Mouse (Mus musculus) left cerebral cortex, postnatal 36 days (tissue): Measurements from ENCODE around the gene Ccl21a. TPM values are rescaled to one million over a fixed set of nuclear protein-coding genes. Genes with fewer than 3 reads are reported as not detected.
"Not testable (repeated sequence)": the region's sequence is repeated elsewhere in the genome, so short reads cannot be mapped to it uniquely, and the experiment has no call there.

Experiments used
- DNase-seq, 2 experiments: peaks; one replicate each; pipeline ENCODE4 v3.0.0; 2021 to 2022; ENCODE audit warnings: low spot score in 2 of 2, mixed read lengths in 1 of 2
- intact Hi-C: fragments of 180-260 bp; cut with DNase I; formaldehyde crosslinking; loops from one replicate; pipeline ENCODE4 v1.15.1; 2025
- total RNA-seq, 2 experiments: library from RNA; stranded (reverse); gene quantifications; 2 replicates each; pipeline ENCODE4 v1.2.3; 2021

Ccl21a gene
- under 1 TPM in 1 of 2 experiments, not detected in 1; 0.52 TPM for total RNA-seq

DNA sequence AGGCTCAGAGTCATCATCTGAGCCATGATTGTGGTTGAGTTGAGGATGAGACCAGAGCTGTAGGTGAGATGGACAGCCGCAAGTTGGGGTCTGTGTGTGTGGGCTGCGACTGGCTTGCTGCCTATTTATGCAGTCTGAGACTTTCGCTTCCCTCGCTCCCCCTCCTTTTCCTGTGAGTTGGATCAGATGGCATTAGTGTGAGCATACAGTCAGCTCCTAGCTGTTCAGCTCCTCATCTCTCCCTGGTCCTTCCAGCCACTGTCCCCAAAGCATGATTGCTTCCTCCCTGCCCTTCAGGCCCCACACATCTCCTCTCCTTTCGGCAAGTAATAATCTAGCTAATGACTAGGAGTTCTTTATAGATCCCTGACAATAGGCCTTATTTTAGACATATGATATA, at the start of gene Ccl21a:
Ccl21a (minus strand) TSS at position 101 of the 400 bp plus-strand sequence.
- intact Hi-C loops: not testable (repeated sequence)

DNA sequence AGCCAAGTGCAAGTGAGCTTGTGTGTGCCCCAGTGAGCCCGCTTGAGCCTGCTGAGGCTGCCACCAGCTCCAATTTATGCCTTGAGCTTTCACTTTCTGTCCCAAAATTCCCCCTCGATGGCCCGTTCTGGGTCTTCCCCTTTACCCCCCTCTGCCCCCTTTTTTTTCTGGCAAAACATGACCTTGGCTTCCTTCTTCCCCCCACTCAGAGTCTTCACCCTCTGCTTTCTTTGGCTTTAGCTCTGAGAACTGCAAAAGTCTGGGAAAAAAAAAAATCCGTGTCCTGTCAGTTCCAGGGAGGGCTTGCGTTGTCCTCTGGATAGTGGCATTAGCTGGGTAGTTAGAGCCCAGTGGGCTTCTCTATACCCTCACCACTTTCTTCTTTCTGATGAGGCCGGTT, 17.3 kb downstream of the Ccl21a start, which contains the start of gene Ccl19:
Ccl19 (minus strand) TSS at position 101 of the 400 bp plus-strand sequence.
- intact Hi-C loops, DNase-seq: not testable (repeated sequence)

More for the DNA sequence above, at the start of gene Ccl21a:
- DNase-seq: not testable (repeated sequence)

DNA sequence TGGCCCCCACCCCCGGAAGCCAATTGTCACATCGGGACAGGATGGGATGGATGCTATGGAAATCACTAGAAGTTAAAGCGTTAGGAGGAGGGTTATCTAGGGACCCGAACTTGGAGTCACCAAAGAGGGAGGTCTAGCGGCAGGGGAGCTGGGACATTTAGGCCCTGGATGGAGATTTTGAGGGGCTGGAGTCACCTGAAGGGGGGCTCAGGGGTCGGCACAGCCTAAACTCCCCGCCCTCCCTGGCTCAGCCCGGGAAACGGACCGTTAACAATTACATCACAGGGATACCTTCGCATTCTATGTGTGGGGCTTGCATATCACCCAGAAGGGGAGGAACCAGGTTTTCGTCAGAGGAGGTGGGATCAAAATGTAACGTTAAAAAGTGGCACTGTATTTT, 38.5 kb downstream of the Ccl21a start, which contains the start of gene 4930578G10Rik:
4930578G10Rik (plus strand) TSS at position 301 of the 400 bp plus-strand sequence.
- DNase-seq, intact Hi-C loops: not testable (repeated sequence)

Other genes starting within 250 kb of the Ccl21a start
- gene Fam205a2, start 245.8 kb downstream of the Ccl21a start, total RNA-seq: under 1 TPM in 1 of 2 experiments, not detected in 1; 0.66 TPM
- gene Gm10591, start 161.8 kb downstream of the Ccl21a start, total RNA-seq: not detected
- gene Gm2564, start 144.3 kb downstream of the Ccl21a start, total RNA-seq: 10 to 100 TPM; 14.3 TPM
- gene Ccl27b, start 118.7 kb downstream of the Ccl21a start, total RNA-seq: 1 to 10 TPM; 3.9 to 7.2 TPM
- under 1 TPM; 0.32 to 0.41 TPM for gene Il11ra2, start 112.1 kb downstream of the Ccl21a start, total RNA-seq
- 1 to 10 TPM; 3.1 to 4.0 TPM for gene 4930578G10Rik, start 38.4 kb downstream of the Ccl21a start, total RNA-seq
- 1 to 10 TPM in 1 of 2 experiments, under 1 TPM in 1; 0.82 to 1.0 TPM for gene Ccl19, start 17.4 kb downstream of the Ccl21a start, total RNA-seq
- under 1 TPM; 0.20 to 0.22 TPM for gene Fam205a1, start 79.9 kb upstream of the Ccl21a start, total RNA-seq
- 1 to 10 TPM; 2.6 TPM for gene Gm12394, start 82.8 kb upstream of the Ccl21a start, total RNA-seq
- gene Fam205c, start 100.2 kb upstream of the Ccl21a start, total RNA-seq: 1 to 10 TPM; 1.2 to 2.0 TPM
- gene Phf24, start 142.7 kb upstream of the Ccl21a start, total RNA-seq: 100 to 1,000 TPM; 333 to 352 TPM
- 100 to 1,000 TPM; 197 to 202 TPM for gene Dnajb5, start 175.8 kb upstream of the Ccl21a start, total RNA-seq
- gene 1700022I11Rik, start 195.6 kb upstream of the Ccl21a start, total RNA-seq: not detected
- gene Vcp, start 226.5 kb upstream of the Ccl21a start, total RNA-seq: 100 to 1,000 TPM; 181 to 194 TPM
- gene Fancg, start 236.5 kb upstream of the Ccl21a start, total RNA-seq: 10 to 100 TPM in 1 of 2 experiments, 1 to 10 TPM in 1; 8.5 to 12.5 TPM